Mouse (Mus musculus) C2C12 (cell line): Measurements from ENCODE around the gene Gpr35. TPM values are rescaled to one million over a fixed set of nuclear protein-coding genes. Genes with fewer than 3 reads are reported as not detected.

ENCODE experiments used
- H3K27me3 ChIP-seq: one replicate; pipeline ENCODE4 v1.6.1; 2011; ENCODE audit not compliant: control insufficient read depth, insufficient read depth, insufficient read length
- H3K36me3 ChIP-seq: one replicate; pipeline ENCODE4 v1.6.1; 2011; ENCODE audit not compliant: control insufficient read depth, insufficient read depth
- H3K4me3 ChIP-seq: one replicate; pipeline ENCODE4 v1.5.1; 2011; ENCODE audit warnings: mild to moderate bottlenecking, control low read depth; ENCODE audit not compliant: poor library complexity, insufficient read depth, severe bottlenecking
- H3K79me2 ChIP-seq: one replicate; pipeline ENCODE4 v1.6.1; 2011; ENCODE audit not compliant: control insufficient read depth, insufficient read depth
- H3K79me3 ChIP-seq: one replicate; pipeline ENCODE4 v1.6.1; 2011; ENCODE audit warnings: low read depth, control low read depth
- H3ac ChIP-seq: one replicate; pipeline ENCODE3; 2011; ENCODE audit warnings: low read depth; ENCODE audit not compliant: control insufficient read depth, insufficient read length
- CEBPB ChIP-seq: IDR thresholded peaks from one replicate; pipeline ENCODE4 v1.6.1; 2011; ENCODE audit warnings: low read depth, mild to moderate bottlenecking, control low read depth, moderate library complexity
- CTCF ChIP-seq: IDR thresholded peaks from one replicate; pipeline ENCODE4 v1.5.1; 2011; ENCODE audit not compliant: control insufficient read depth, insufficient read depth, insufficient read length
- FOSL1 ChIP-seq: IDR thresholded peaks from one replicate; pipeline ENCODE4 v1.8.0; 2011; ENCODE audit warnings: mild to moderate bottlenecking, low read length; ENCODE audit not compliant: poor library complexity, insufficient read depth, severe bottlenecking
- MAX ChIP-seq: IDR thresholded peaks from one replicate; pipeline ENCODE4 v1.6.1; 2011; ENCODE audit warnings: mild to moderate bottlenecking, control low read depth
- MYOD1 ChIP-seq: IDR thresholded peaks from one replicate; pipeline ENCODE4 v1.6.1; 2011; ENCODE audit warnings: low read depth; ENCODE audit not compliant: control insufficient read depth, insufficient read length
- MYOG ChIP-seq: IDR thresholded peaks from one replicate; pipeline ENCODE4 v1.6.1; 2011; ENCODE audit not compliant: control insufficient read depth, insufficient read length; ENCODE audit errors: extremely low read depth
- USF1 ChIP-seq: IDR thresholded peaks from one replicate; pipeline ENCODE4 v1.6.1; 2011; ENCODE audit warnings: low read depth, mild to moderate bottlenecking, control low read depth, moderate library complexity
- polyA plus RNA-seq: library from polyadenylated mRNA; unstranded; fragments of >200 nt; fragmentation: generic; extraction: Trizol; gene quantifications from one replicate; pipeline ENCODE4 v1.2.1, GENCODE M21; 2012; ENCODE audit warnings: missing spikeins

Gpr35 gene
- polyA plus RNA-seq, 1 experiment = 0.13 TPM

- H3K27me3 ChIP-seq = peaks cover 4% of the 10 kb centered on the region
- no peak overlapping the region for H3K4me3 ChIP-seq
- no peaks in the 10 kb centered on the region for H3K79me3 ChIP-seq
- no peak overlapping the region for H3ac ChIP-seq
- H3K36me3 ChIP-seq = no peaks in the 10 kb centered on the region
- H3K79me2 ChIP-seq = no peaks in the 10 kb centered on the region
- TF ChIP-seq MYOG (no peak), FOSL1 (no peak), CTCF (no peak), USF1 (no peak), MAX (no peak), CEBPB (no peak), MYOD1 (no peak)
These were observed 28.5 kb downstream of the Gpr35 start for GRCm38 (mm10) chr1:92979073-92979602.

DNA sequence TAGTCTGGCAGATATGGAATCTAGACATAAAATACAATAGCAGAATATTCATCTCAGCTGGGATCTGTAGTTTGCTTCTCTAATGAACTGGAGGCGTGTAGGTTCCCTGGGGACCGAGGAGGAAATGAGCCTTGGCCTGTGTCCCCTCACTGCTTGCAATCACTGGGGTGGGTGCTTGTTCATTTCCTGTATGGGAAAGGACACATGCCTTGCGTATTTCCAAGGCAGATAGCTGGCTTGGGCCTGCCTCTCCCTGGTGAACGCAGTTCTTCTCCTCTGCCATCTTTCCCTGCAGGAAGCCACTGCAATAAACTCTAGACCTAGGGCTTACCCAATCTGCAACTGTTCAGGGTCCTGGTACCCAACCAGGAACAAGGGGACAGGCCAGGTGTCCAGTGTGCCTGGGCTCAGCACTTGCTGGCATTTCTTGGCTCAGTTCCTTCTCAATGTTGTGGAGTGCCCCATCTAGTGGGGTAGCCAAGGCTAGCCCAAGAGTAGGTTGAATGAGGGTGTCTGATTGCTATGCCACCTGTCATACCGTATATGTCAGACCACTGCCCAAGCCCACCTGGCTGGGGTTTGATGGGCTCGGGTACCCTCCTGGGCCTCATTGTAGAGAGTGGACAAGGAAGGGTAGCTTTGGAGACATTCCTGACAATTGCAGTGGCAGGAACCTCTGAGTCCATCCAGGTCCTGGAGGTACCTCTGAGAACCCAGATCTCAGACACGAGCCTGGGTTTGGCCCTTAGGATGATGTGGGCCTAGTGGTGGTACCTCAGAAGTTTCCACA lies 30.6 kb downstream of the Gpr35 start:
- Histone ChIP-seq H3K79me2 (no peaks in the 10 kb centered on the region), H3K36me3 (no peaks in the 10 kb centered on the region), H3K79me3 (no peaks in the 10 kb centered on the region), H3ac (no peak overlapping the region), H3K4me3 (no peak overlapping the region), H3K27me3 (peaks cover 4% of the 10 kb centered on the region)
- TF ChIP-seq CTCF = no peak
- no peak for TF ChIP-seq MAX
- no peak for TF ChIP-seq FOSL1

DNA sequence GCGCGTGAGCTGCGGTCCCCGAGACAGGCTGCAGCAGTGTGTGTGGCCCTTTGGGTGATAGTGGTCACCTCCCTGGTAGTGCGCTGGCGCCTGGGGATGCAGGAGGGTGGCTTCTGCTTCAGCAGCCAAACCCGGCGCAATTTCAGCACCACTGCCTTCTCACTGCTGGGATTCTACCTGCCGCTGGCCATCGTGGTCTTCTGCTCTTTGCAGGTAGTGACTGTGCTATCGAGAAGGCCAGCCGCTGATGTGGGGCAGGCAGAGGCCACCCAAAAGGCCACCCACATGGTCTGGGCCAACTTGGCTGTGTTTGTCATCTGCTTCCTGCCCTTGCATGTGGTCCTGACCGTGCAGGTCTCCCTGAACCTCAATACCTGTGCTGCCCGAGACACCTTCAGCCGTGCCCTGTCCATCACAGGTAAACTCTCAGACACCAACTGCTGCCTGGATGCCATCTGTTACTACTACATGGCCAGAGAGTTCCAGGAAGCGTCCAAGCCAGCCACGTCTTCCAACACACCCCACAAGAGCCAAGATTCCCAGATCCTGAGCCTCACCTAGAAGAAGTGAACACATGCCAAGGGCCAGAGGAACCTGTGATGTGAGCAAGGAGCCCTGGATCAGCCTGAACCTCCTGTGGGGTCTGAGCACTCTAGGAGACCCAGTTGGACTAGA lies 32.4 kb downstream of the Gpr35 start:
- Histone ChIP-seq H3K79me2 (no peaks in the 10 kb centered on the region), H3K79me3 (no peaks in the 10 kb centered on the region), H3K4me3 (no peak overlapping the region), H3ac (no peak overlapping the region), H3K27me3 (peaks cover 4% of the 10 kb centered on the region), H3K36me3 (no peaks in the 10 kb centered on the region)
- TF ChIP-seq MYOG (no peak), FOSL1 (no peak), USF1 (no peak), MYOD1 (no peak), CEBPB (no peak), MAX (no peak), CTCF (no peak)

- Histone ChIP-seq H3K36me3 (no peaks in the 10 kb centered on the region), H3K4me3 (no peak overlapping the region), H3K27me3 (peaks cover 22% of the 10 kb centered on the region), H3K79me3 (no peaks in the 10 kb centered on the region), H3ac (no peak overlapping the region), H3K79me2 (no peaks in the 10 kb centered on the region)
- TF ChIP-seq MYOD1 = no peak
- TF ChIP-seq FOSL1 = no peak
- no peak for TF ChIP-seq MYOG
- TF ChIP-seq CEBPB = no peak
- TF ChIP-seq MAX = no peak
- TF ChIP-seq USF1 = no peak
- TF ChIP-seq CTCF = no peak
These were observed 34.3 kb downstream of the Gpr35 start for GRCm38 (mm10) chr1:92984999-92985398.

DNA sequence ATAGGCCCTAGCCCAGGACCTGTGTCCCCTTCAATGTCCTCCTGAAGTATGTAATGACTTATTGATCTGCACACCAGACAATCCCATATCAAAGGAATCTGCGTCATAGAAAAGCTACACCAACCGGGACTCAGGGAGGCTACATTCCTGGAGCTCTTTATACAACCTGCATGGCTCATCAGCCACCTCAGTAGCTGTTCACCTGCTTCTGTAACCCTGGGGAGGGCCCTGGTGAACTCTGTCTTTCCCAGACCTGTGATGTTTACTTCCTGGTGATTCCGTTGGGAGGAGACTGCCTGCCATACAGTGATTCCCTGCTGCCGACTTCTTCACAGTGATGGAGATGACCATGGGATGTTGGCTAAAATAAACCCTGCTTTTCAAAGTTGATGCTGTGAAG lies 38.2 kb downstream of the Gpr35 start:
- no peaks in the 10 kb centered on the region for H3K36me3 ChIP-seq
- no peaks in the 10 kb centered on the region for H3K79me2 ChIP-seq
- peaks cover 27% of the 10 kb centered on the region for H3K27me3 ChIP-seq
- no peak for TF ChIP-seq FOSL1
- TF ChIP-seq MYOD1 = no peak
- TF ChIP-seq MAX = no peak
- TF ChIP-seq CTCF = no peak
- no peak for TF ChIP-seq CEBPB
- TF ChIP-seq USF1 = no peak
- TF ChIP-seq MYOG = no peak
- H3K79me3 ChIP-seq = no peaks in the 10 kb centered on the region
- no peak overlapping the region for H3ac ChIP-seq
- H3K4me3 ChIP-seq = no peak overlapping the region
